Mouse (Mus musculus): ENCODE measurements at regions not wholly inside any gene's neighbourhood (a gene's known extent, or its start where the extent isn't known, plus 50 kb on each side); places are given as distances from the start of the nearest gene placed in this dataset.

GRCm38 (mm10) chr5:25609911-25610310, 94.0 kb downstream of the Cct8l1 start:
- no peaks in the 10 kb centered on the region for H3K36me3 ChIP-seq
- 19% methylated on average over 9 of the region's 9 CpGs for WGBS
- 0 out of 2 replicates have a peak, but pooled peaks cover 7% of the 10 kb centered on the region for H3K4me1 ChIP-seq
- no peak overlapping the region for H3K4me3 ChIP-seq (replicated peaks)
- no peak overlapping the region for H3K4me2 ChIP-seq
- no peak overlapping the region for H3K27ac ChIP-seq
- ATAC-seq (ENCODE audit: insufficient read depth, low FRiP score, low read depth), result no peak
- H3K9me3 ChIP-seq, result no peaks in the 10 kb centered on the region
- H3K9ac ChIP-seq, result no peak overlapping the region
- no peaks in the 10 kb centered on the region for H3K27me3 ChIP-seq (replicated peaks)

DNA sequence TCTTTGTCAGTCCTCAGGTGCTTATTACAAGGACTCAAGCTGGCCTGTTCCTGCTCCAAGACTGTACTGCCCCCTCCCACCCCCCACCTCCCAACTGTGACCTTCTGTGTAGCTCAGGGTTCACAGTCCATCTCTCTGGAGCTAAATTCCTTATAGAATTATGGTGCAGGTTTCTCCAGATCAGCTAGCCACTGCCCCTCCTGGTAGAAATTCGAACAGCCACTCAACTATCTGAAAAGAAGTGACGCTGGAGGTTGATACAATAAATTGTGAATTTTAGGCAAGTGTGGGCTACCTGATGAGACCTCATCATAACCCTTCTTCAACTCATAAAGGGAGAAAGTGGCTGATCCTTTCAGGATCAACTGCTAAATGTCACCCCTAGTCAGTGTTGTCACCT, 86.3 kb downstream of the Cct8l1 start:
- ATAC-seq (ENCODE audit: insufficient read depth, low FRiP score, low read depth), result no peak
- Histone ChIP-seq H3K27ac (no peak overlapping the region), H3K9me3 (no peaks in the 10 kb centered on the region), H3K9ac (no peak overlapping the region), H3K4me2 (no peak overlapping the region), H3K4me3 (replicated peaks) (no peak overlapping the region), H3K27me3 (replicated peaks) (no peaks in the 10 kb centered on the region), H3K36me3 (no peaks in the 10 kb centered on the region), H3K4me1 (no peaks in the 10 kb centered on the region)
- 48% methylated on average over 2 of the region's 2 CpGs for WGBS

GRCm38 (mm10) chr5:25599363-25599762, 83.5 kb downstream of the Cct8l1 start:
- Histone ChIP-seq H3K27me3 (replicated peaks) (no peaks in the 10 kb centered on the region), H3K4me1 (no peaks in the 10 kb centered on the region), H3K9me3 (no peaks in the 10 kb centered on the region), H3K9ac (no peak overlapping the region), H3K27ac (no peak overlapping the region), H3K4me2 (no peak overlapping the region), H3K36me3 (no peaks in the 10 kb centered on the region), H3K4me3 (replicated peaks) (no peak overlapping the region)
- no peak for ATAC-seq (ENCODE audit: insufficient read depth, low FRiP score, low read depth)
- WGBS, result 69% methylated on average over 1 of the region's 1 CpGs

- H3K4me3 ChIP-seq (replicated peaks), result no peak overlapping the region
- H3K27me3 ChIP-seq (replicated peaks), result no peaks in the 10 kb centered on the region
- no peaks in the 10 kb centered on the region for H3K4me1 ChIP-seq
- H3K4me2 ChIP-seq, result no peak overlapping the region
- no peak overlapping the region for H3K27ac ChIP-seq
- no peaks in the 10 kb centered on the region for H3K9me3 ChIP-seq
- 87% methylated on average over 6 of the region's 6 CpGs for WGBS
- H3K36me3 ChIP-seq, result no peaks in the 10 kb centered on the region
- no peak overlapping the region for H3K9ac ChIP-seq
- ATAC-seq (ENCODE audit: insufficient read depth, low FRiP score, low read depth), result no peak
Observed at GRCm38 (mm10) chr5:25597786-25598185, 81.9 kb downstream of the Cct8l1 start.

- H3K9me3 ChIP-seq, result no peaks in the 10 kb centered on the region
- H3K36me3 ChIP-seq, result no peaks in the 10 kb centered on the region
- no peak overlapping the region for H3K27ac ChIP-seq
- no peak overlapping the region for H3K9ac ChIP-seq
- H3K27me3 ChIP-seq (replicated peaks), result no peaks in the 10 kb centered on the region
- no peak overlapping the region for H3K4me2 ChIP-seq
- H3K4me1 ChIP-seq, result no peaks in the 10 kb centered on the region
- H3K4me3 ChIP-seq (replicated peaks), result no peak overlapping the region
- no peak for ATAC-seq (ENCODE audit: insufficient read depth, low FRiP score, low read depth)
Observed at GRCm38 (mm10) chr5:25591709-25592108, 75.8 kb downstream of the Cct8l1 start.

Data from stomach, embryonic 15.5 days (tissue).